Mouse (Mus musculus) bone marrow macrophage, adult 2 months (primary cell): Measurements from ENCODE around the gene Dusp11.

Source experiments
- CTCF ChIP-seq: IDR thresholded peaks from 2 replicates; pipeline ENCODE4 v1.5.1; 2012; ENCODE audit warnings: low read depth, mild to moderate bottlenecking, low read length, moderate library complexity
- POLR2A ChIP-seq: IDR thresholded peaks from 2 replicates; pipeline ENCODE4 v1.6.1; 2012; ENCODE audit warnings: mild to moderate bottlenecking, low read depth, low read length, borderline replicate concordance

- TF ChIP-seq CTCF (no peak), POLR2A (no peak)
Observed at GRCm38 (mm10) chr6:85919401-85919800, 42.1 kb downstream of the Dusp11 start.
